In the genomic region with DNA sequence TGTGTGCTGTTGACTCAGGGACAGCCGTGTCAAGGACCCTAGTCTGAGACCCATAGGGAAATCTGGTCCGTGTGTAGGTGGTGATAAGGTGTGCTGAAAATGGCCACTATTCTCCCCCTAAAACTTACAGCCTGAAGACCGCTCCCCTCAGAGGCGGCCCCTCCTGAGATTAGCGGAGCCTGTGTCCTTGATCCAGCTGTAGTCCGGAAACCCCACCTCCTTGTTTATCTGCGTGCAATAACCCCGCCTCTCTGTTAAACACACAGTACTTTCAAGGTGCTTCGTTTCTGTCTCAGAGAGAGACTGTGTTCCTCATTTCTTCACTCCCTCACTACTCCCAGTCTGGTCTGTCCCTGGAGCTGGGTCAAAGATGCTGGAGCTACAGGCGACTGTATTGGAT, we compare ENCODE assay signal across 9 mouse cellular contexts. TPM values are rescaled to one million over a fixed set of nuclear protein-coding genes. Genes with fewer than 3 reads are reported as not detected.
DNase-seq lines count a peak whose midpoint lies in the region; TF ChIP-seq lines count a peak whose summit lies in the region.
"Had no signal": no experiment of that assay in that cellular context is flagged by ENCODE, and none has a peak within 500 bp of the region (broad histone marks: within the 10 kb centered on the region; RNA-seq: fewer than 3 reads in every experiment).

No protein-coding gene starts in this region.

- TF ChIP-seq CTCF in E14TG2a.4 (conservative IDR thresholded peaks at IDR 0.05; ENCODE audit: low read length) = no peak

- intact Hi-C loops in heart, postnatal 25 days (cut with DNase I) = loop anchor here (10.0 kb wide), 1 partner anchor 250 kb away; a partner anchor contains a TSS

- peaks cover 4% of the 10 kb centered on the region for H3K9me3 ChIP-seq in E14TG2a.4 (ENCODE audit: low read length)

- peaks cover 34% of the 10 kb centered on the region for H3K4me1 ChIP-seq in E14TG2a.4 (replicated peaks; ENCODE audit: low read depth, low read length)

- H3K36me3 ChIP-seq in E14TG2a.4 (ENCODE audit: insufficient read depth, low read length) = no peaks in the 10 kb centered on the region

- H3K27me3 ChIP-seq in E14TG2a.4 (ENCODE audit: insufficient read depth, low read length) = peaks cover 10% of the 10 kb centered on the region

- H3K4me3 ChIP-seq in E14TG2a.4 (replicated peaks; ENCODE audit: low read length) = peak overlapping the region; percentile 35; the same call in 1 of the 2 replicates

- peak; percentile 36 to 46 for DNase-seq in heart, adult 18-20 months
- DNase-seq in heart, postnatal 25 days (ENCODE audit: low spot score) = no peak
- DNase-seq in adrenal gland, postnatal 36 days = peak; percentile 53 to 62
- peak; percentile 60 for DNase-seq in lung, postnatal 10 days
- no peak for DNase-seq in MN1 (ENCODE audit: low spot score)
- no peak for DNase-seq in cerebellum, postnatal 14 days
- DNase-seq in layer of hippocampus, postnatal 36 days = no peak
- DNase-seq: kidney, adult 18-20 months had no signal

RNA-seq across cellular contexts. Expression of a gene that starts 6.5 kb away (rescaled TPM):
- 10 to 100 TPM; 18.1 to 20.2 TPM for total RNA-seq in heart, adult 18-20 months (2021)
- total RNA-seq in heart, postnatal 25 days (2021) = 10 to 100 TPM; 15.1 to 18.2 TPM
- total RNA-seq in adrenal gland, postnatal 36 days (2021) = 10 to 100 TPM; 16.4 to 17.3 TPM
- total RNA-seq in layer of hippocampus, postnatal 36 days (2021) = 100 to 1,000 TPM; 136 to 154 TPM

RNA-seq across cellular contexts. Expression of a gene that starts 32.2 kb away (rescaled TPM):
- total RNA-seq in heart, adult 18-20 months (2021) = 1 to 10 TPM; 1.6 to 1.7 TPM
- 1 to 10 TPM; 1.3 to 2.3 TPM for total RNA-seq in heart, postnatal 25 days (2021)
- 1 to 10 TPM; 3.5 to 5.9 TPM for total RNA-seq in adrenal gland, postnatal 36 days (2021)
- total RNA-seq in layer of hippocampus, postnatal 36 days (2021) = 10 to 100 TPM; 14.8 to 14.9 TPM

RNA-seq across cellular contexts. Expression of a gene that starts 44.0 kb away (rescaled TPM):
- total RNA-seq in heart, adult 18-20 months (2021) = not detected
- total RNA-seq in heart, postnatal 25 days (2021) = not detected
- total RNA-seq in adrenal gland, postnatal 36 days (2021) = not detected
- total RNA-seq in layer of hippocampus, postnatal 36 days (2021) = 1 to 10 TPM; 1.5 to 2.3 TPM

RNA-seq across cellular contexts. Expression of a gene that starts 48.4 kb away (rescaled TPM):
- 10 to 100 TPM; 20.0 to 21.5 TPM for total RNA-seq in heart, adult 18-20 months (2021)
- total RNA-seq in heart, postnatal 25 days (2021) = 10 to 100 TPM; 17.5 to 18.8 TPM
- 10 to 100 TPM; 68.8 to 72.2 TPM for total RNA-seq in adrenal gland, postnatal 36 days (2021)
- total RNA-seq in layer of hippocampus, postnatal 36 days (2021) = 10 to 100 TPM; 52.7 to 56.1 TPM

RNA-seq across cellular contexts. Expression of a gene that starts 53.8 kb away (rescaled TPM):
- total RNA-seq in heart, adult 18-20 months (2021) = not detected
- total RNA-seq in heart, postnatal 25 days (2021) = not detected
- total RNA-seq in adrenal gland, postnatal 36 days (2021) = not detected
- total RNA-seq in layer of hippocampus, postnatal 36 days (2021) = 1 to 10 TPM in 1 of 2 experiments, under 1 TPM in 1; 0.72 to 1.6 TPM

Comparison
In these comparisons a context has a peak if more than half of its experiments do, and no peak if none do; other contexts are left out.
1. DNase-seq: peak in heart, adult 18-20 months (2 of 2), adrenal gland, postnatal 36 days (2 of 2) and lung, postnatal 10 days (single experiment); none in heart, postnatal 25 days (single experiment), MN1 (single experiment), cerebellum, postnatal 14 days (0 of 2) and layer of hippocampus, postnatal 36 days (0 of 2).
2. RNA of a gene that starts 6.5 kb away (total RNA-seq): 136 to 154 TPM in layer of hippocampus, postnatal 36 days; 18.1 to 20.2 TPM in heart, adult 18-20 months, 15.1 to 18.2 TPM in heart, postnatal 25 days and 16.4 to 17.3 TPM in adrenal gland, postnatal 36 days; every median in the first group is over 4 times any median in the second.